Mouse (Mus musculus) embryo, embryonic 10 days (tissue): Measurements from ENCODE around the gene Kcnj8.

ENCODE experiments used
- DNase-seq: peaks from one replicate; pipeline ENCODE4 v3.0.0-alpha.2; 2015; ENCODE audit warnings: low spot score

Gene Kcnj8

DNA sequence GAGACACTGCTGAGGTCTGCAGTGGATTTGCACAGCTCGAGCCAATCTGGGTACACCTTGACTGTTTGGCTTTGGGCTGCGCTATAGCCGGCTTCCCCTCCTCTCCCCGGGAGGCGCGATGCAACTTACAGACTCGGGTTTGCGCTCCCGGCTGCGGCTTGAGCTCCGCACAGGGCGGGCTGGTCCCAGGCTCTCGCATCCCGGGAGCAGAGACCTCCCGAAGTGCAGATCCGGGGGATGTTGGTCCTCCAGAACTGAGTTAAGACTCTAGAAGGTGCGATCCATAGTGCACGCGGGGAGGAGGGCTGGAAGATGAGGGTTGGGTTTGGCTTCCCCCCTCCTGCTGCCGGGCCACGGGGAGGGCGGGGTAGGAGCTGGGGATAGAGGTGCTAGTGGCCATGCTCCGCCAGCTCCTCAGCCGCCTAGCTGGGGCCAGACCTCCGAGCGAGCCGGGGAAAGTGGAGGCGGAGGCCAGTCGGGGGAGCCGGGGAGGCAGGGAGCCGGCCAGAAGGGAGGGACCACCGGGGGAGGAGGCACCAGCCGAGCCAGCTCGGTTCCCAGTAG lies at the start of gene Kcnj8:
Gene Kcnj8 (minus strand): TSS at position 560 of the 564 bp plus-strand sequence.
- peak; percentile 70 for DNase-seq

DNA sequence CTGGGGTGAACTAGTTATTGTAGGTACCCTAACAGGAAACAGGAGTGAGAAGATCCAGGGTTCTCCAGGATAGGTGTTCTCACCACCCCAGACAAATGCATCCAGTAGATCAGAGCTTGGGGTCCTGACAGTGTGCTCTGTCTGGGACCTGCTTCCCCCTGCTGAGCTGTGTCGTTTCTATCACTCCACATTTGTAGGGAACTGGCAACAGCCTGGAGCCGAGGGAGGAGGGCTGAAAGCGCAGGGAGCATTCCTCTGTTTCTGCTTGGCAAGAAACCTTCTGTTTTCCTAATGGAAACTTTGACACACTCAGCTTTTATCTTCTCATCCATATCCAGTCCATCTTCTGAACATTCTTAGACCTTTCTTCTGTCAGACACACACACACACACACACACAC lies 45.2 kb upstream of the Kcnj8 start:
- DNase-seq, result no peak

DNA sequence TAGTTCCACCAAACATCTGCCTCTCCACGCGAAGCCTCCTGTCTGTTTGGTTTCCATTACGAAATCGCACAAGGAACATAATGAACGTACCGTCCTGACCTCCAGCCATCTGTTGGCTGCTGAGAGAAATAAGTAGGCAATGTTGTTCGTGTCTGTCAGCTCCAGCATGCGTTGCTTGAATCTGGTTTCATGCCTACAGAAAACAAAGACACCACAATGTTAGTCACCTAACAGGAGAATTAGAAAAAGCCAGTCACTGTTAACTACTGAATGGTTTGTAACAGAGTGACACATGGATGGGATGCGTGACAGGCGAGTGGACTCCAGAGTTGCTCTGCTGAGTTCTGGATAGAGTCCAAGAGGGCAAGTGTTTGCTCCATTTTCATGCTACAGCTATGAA lies 42.9 kb upstream of the Kcnj8 start:
- no peak for DNase-seq

DNA sequence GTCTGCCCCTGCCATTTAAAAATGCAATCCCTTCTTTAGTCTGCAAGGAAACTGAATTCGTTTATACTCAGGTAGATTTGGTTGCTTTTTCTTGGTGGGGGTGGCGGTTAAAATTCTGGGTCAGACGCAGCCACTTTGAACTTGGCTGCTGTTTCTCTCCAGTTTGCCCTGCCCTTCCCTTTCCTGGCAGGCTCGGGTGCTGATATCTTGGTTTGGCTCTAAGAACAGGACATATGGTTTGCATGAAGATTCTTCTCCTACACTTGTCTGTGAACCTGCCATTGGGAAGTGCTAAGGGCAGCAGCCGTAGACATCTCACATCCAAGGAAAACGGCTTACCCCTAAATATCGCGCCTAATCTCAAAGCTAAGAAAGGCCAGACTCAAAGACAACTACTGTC lies 41.0 kb upstream of the Kcnj8 start:
- DNase-seq, result no peak

DNA sequence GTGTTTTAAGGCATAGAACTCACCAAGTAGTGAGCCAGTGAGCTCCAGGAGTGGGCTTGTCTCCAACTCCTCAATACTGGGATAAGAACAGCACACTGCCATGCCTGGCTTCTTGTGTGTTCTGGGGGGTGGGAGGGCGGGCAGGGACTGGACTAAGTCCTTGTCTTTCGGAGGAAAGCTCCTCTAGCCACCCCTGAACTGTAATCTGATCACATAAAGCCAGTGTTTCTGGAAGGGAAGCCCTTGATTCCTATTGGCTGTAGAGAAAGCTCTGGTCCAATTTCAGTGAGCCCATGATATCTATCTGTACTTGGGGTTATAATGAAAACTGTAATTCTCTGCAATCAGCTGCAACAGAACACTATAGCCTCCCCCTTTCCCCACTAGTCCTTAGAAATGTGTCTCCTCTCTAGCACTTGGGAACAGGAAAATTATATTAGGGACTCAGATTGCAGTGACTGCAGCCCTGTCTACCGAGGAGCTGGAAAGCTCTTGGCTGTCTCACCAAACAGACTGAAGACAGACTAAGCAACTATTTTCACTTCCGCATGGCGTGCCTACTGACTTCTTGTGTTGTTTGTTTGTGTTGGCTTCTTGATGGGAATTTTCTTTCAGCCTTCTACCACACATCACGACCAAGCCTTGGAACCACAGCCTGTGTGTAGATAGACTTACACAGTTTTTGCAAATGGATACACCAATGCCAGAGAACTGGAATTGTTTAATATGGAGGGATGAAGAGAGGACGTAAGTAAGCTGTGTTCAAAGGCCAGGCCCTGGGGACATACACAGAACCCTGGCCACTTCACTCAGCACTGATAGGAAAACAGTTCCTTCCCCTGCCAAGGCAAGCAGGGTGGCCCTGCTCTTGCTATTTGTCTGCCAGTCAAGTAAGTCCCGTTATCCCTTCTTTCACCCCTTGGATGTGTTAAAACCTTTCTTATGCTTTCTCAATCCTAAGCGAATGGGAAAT lies 38.3 kb upstream of the Kcnj8 start:
- DNase-seq, result no peak

DNA sequence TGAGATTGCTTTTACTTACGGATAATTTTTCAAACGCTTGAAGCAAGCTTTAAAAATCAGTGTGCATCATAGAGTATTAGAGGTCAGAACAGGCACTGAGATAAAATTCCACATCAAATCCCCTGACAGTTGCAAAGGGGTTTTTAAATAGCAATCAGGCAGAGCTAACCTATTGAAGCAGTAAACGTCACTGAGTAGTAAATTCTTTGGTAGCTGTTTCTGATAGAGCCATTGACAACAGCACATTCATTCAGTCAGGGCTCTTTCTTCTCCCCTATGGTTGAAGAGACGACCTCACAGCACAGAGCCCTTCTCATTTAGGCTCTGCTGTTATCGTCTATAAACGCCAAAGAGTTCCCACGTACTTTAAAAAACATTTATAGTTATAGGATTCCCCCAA lies 35.7 kb upstream of the Kcnj8 start:
- DNase-seq, result no peak

DNA sequence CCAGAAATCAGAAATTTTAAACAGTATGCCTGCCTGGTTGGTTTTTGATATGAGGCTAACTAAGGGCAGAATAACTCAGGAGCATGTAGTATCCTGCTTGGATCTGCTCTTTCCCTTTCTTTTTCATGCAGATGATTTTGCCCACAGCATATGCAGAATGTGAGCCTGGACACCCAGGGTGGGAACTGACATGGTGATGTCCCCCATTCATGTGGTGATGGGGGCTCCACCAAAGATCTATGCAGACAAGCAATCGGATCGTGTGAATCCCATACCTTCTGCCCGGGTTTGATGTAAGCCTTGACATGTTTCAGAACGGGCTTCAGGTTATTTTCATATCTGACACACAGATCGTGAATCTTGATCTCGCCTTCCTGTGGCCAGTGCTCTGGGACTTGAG lies 31.4 kb upstream of the Kcnj8 start:
- no peak for DNase-seq

DNA sequence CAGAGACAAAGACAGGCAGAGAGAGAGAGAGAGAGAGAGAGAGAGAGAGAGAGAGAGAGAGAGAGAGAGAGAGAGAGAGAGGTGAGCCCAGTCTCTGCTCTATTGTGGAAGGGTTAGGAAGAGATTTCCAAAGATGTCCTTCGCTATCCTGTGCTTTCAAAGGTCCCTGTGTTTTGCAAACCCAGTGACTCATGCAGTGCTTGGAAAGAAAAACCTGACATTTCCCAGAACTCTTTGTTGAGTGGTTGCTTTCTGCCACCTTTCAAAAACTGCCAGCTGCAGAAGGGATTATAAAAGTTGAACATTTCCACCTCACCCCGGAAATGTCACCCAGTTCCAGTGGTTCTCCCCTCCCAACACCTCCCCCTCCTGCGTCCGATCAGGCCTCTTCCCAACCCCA lies 7.4 kb upstream of the Kcnj8 start:
- DNase-seq, result no peak

DNA sequence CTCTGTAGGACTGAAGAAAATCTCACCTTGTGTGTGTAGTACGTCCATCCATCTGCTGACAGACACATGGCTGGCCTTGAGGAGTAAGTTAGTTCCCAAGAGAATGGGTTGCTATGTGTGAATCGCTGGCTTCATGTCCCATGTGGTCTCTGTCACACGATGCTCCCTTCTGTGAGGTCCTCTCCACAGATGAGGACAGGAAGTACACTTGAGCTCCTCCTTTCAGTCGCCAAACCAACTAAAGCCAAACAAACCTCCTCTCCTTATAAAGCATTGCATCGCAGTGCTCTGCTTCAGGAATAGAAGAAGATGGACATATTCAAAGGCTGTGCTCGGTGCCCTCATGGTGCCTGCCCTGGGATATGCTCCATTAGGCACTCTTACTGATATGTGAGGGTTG lies 6.4 kb upstream of the Kcnj8 start:
- no peak for DNase-seq

DNA sequence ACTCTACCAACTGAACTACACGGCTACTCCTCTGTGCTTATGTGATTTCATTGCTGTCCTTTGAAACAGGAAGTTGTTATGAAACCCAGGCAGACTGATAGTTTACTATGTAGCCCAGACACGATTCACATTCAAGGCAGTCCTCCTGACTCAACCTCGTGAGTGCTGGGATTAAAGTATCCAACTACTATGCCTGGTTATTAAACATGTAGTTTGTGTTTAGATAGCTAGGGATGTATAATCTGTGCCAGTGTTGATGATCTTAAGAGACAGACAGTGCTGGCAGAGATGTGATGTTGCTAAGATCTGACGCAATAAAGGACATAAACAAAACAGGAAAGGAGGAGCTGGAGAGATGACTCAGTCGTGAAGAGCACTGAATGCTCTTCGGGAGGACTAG lies 1.5 kb upstream of the Kcnj8 start:
- DNase-seq, result no peak

DNA sequence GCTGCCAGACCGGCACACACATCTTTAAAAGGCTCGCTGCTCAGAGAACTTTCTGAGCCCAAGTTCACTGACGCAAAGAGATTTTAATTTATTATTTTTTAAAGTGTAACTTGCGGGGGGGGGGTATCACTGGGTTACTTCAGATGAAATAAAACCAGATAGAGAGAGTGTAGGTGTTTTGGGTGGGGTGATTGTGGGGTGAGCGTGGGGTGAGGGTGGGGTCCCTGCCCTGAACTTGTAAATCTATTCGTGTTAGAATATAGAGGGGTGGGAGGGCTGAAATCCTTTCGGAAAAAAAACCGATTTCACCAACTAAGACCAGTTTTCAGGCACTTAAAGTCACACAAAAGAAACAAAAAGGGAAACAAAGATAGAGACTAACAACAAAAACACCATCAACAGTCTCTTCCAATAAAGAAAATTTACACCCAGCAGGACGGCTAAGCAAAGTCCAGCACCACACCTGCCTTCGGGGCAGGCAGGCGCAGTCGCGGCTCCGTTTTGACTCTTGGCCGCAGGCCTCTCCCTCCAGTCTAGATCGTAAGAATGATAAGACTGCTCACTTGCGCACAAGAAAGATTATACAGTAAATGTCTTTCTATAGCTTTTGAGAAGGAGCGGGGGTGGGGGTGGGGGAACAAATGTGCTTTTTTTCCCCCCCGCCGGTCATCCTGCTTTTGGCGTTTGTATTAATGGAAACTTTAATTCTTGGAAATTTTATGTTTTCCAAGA lies 381 bp upstream of the Kcnj8 start:
- peak; percentile 49 for DNase-seq

DNA sequence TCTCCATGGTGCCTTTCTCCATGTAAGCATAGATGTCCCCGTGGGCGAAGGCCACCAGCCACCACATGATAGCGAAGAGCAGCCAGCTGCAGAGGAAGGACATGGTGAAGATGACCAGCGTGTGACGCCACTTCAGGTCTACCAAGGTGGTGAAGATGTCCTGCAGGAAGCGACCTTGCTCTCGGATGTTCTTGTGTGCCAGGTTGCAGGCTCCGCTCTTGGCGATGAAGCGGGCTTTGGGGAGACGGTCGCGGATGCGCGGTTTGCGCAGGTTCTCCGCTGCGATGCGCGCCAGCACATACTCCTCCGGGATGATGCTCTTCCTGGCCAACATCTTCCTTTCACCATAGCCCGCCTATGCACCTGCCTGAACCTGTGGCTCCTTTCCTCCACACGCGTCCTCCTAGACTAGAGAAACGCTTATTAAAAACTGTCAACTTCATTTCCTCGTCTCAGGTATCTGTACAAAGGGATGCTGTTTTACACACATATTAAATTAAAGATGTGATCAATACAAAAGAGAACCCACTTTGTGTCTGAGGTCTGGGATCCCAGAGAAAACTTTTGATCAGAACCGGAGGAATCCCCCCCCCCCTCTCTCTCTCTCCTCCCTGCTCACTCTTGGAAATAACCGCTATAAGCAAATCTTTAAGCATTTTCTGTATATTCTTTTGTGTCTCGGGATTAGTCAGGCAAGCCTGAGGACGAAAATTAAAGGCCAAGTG lies 1.2 kb downstream of the Kcnj8 start:
- DNase-seq, result peak; percentile 37

DNA sequence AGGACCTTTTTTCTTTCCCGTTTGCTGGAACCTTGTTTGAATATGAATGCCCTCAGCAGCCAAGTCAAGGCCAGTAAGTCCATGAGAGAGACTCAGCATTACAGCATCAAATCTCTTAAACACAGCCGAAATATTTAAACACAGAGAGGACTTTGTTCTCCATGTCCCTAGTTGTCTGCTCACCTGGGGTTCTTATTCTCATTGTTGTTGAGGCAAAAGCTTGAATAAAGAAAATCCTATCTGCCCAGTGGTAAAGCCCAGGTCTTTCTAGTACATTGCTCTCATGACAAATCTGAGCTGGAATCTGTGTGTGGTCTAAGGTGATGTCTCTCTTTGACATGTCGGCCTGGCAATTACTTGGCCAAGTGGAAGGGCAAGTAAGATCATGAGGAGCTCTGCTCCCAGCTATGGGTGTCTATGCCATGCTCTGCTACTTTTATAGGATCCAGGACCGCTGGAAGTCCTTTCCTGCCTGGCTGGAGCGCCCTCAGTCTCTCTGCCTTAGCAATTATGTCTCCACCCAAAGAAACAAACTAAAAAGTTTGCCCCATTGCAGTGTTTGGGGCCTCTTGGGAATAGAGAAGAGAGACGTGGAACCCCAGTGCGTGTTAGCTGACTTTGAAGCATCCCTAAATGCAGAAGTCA lies 2.6 kb downstream of the Kcnj8 start:
- DNase-seq, result no peak

DNA sequence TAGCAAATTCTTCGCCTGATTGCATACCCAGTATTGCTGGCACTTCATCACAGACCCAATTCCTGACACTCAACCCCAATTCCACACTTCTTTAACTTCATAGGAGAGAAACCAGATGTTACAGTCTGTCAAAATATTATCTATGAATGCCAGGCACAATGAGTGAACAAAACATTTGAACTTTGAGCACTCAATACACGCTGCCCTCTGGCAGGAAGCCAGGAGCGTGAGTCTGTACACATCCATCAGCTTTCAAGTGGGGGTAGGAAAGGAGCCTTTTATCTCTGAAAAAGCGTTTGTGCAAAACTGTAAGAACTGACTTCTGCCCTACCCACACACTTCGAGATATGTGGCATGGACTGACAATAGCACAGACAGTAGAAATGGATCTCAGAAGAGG lies 4.0 kb downstream of the Kcnj8 start:
- no peak for DNase-seq

DNA sequence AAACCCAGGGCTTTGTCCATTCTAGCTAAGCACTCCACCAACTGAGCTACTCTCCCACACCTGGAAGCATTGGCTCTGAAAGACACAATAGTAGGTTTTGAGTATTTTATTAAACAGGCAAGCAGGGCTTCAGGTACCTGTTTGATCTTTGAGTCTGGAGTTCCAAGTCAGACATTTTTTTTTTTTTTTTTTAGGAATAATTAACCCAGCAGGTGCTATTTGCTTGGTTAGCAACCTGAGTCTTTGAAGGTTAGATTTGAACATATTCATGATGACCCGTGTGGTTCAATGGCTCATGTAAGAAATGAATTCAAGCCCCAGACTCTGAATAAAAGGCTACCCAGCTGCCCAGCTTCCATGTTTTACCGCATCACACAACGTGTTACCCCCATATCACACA lies 6.7 kb downstream of the Kcnj8 start:
- no peak for DNase-seq

DNA sequence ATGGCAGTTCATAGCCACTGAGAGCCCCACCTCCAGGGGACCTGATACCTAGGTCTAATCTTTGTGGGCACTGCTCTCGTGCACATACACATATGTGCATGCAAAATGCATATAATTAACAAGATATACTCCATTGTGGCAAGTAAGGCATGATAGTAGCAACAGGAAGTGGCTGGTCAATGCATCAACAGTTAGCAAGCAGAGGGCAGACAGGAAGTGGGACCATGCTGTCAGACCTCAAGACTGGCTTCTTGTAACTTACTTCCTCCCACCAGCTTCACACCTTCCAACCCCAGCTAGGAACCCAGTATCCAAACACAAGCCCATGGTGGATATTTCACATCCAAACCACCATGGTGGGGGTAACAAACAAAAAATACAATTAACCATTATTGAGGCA lies 10.3 kb downstream of the Kcnj8 start:
- DNase-seq, result no peak

DNA sequence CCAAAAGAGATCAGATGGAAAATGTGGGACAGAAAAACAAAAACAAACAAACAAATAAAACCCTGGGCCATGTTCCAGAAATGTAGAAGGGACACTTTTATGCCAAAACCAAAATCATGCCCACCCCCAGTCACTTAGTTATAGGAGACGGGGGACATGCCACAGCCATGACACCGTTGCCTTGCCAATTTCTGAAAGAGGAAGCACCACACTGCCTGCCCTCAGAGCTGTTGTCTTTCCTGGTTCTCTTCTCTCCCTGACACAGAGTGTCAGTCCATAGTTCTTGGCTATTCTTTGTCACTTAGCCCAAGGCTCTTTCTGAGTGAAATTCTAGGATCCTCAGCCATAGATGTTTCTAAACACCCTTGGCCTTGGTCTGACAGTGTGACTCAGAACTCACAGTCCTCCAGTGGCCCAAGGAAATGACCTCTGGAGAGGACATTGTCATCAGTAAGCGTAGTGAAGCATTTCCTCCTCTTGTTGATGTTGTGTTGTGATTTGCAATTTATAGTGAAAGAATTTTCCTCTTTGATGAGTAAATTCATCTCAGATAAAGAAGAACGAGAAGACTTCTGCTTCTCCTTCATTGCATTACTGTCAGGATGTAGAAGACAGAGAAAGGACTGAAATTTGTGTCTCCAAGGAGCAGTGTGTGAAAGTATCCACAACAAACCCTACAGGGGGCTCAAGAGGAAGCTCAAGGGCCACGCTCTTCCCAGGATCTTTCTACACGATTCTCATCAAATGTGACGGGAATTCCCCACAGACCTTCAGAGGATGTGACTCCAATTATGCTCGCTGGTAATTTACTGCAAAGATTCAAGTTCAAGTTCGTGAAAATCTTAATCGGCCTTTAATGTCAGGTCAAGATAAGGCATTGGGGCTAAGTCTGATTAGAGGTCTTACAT lies 12.4 kb downstream of the Kcnj8 start:
- no peak for DNase-seq

DNA sequence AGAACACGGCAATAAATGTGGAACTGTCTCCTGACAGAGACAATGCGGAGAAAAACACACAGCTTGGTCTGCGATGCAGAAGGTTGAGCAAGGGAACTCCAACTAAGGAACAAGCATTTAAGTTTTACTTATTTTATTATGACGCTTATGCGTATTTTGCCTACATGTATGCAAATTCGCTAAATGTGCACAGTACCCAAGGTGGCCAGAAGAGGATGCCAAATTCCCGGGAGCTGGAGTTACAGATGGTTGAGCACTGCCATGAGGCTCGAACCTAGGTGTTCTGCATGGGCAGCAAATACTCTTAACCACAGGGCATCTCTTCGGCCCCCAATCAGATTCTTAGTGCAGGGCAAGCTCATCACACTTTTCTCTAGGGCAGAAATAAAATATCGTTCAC lies 13.3 kb downstream of the Kcnj8 start:
- DNase-seq, result peak; percentile 17

DNA sequence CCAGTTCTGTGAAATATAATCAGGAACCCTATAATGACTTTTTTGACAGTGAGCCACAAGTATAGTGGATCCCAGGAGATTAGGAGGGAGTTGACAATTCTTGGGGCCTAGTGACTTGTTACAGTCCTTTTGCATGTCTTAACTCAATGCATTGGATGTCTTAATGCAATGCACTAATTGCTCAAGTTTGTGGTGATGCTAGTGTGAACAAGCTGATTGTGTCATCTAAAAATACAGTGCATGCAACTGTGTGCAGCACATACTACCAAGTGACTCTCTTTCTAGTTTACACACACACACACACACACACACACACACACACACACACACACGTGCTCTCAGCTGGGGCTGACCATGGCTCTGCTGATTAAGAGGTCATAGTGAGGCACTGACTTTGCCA lies 15.4 kb downstream of the Kcnj8 start:
- DNase-seq, result no peak

DNA sequence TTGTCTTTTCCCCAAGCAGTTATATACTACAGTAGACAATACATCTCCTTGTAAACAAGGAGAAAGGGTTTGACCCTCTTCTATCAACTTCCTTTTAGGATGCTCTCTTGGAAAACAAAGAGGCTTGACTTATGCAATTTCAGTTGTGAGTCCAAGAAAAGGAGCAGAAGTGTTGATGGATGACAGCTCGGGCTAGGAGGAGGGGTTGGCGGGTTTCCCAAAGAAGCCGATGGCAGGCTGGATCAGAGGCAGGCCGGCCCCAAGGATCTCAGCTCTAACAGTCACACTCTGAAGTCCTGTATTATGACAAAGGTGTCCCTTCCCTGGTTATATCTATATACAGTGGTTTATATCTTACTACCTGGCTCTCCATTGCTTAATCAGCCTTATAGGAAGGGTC lies 19.9 kb downstream of the Kcnj8 start:
- DNase-seq, result no peak

DNA sequence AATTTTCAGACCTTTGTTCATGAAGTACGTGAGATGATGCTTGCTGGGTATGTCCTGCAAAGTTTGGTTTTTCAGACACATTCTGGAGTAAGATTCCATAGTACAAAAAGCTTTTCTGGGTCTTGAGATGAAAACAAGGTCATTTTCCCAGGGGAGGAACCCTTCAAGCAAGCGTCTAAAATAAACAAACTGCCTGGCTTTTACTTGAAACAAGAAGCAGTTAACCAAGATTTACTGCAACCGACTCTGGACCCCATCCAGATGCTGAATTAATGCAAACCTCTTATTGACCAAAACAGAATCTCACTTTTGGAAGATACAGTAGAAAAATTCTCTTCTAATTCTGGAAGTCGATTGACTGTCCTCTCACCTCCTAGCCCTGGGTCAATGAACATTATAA lies 20.5 kb downstream of the Kcnj8 start:
- DNase-seq, result no peak
